Mouse (Mus musculus) brown adipose tissue, adult 24 weeks (tissue): Measurements from ENCODE around the gene Iqgap2. TPM values are rescaled to one million over a fixed set of nuclear protein-coding genes. Genes with fewer than 3 reads are reported as not detected.

ENCODE experiments used
- H3K27ac ChIP-seq: fragments of 200-500 bp; replicated peaks from 2 replicates; pipeline ENCODE4 v1.5.1; 2012; ENCODE audit warnings: low read depth, mild to moderate bottlenecking, low read length
- H3K4me1 ChIP-seq: fragments of 200-500 bp; 2 replicates; pipeline ENCODE4 v1.6.1; 2012; ENCODE audit warnings: low read length, mixed read lengths; ENCODE audit not compliant: control insufficient read depth, insufficient read depth, insufficient read length
- H3K4me3 ChIP-seq: fragments of 200-500 bp; 2 replicates; pipeline ENCODE4 v1.5.1; 2012; ENCODE audit warnings: low read depth, mild to moderate bottlenecking, low read length, moderate library complexity; ENCODE audit not compliant: insufficient read depth
- polyA plus RNA-seq: library from polyadenylated mRNA; stranded (reverse); fragments of >200 nt; gene quantifications from 2 replicates; pipeline ENCODE4 v1.2.4, GENCODE M21; 2012; ENCODE audit not compliant: missing spikeins, insufficient read depth, insufficient read length

Gene Iqgap2
- polyA plus RNA-seq: 1.1 and 2.7 TPM in 2 replicates

- Histone ChIP-seq H3K4me1 (peaks cover 2% of the 10 kb centered on the region; the same call in 1 of the 2 replicates), H3K4me3 (peak within 1 kb of the TSS; percentile 68), H3K27ac (peak within 1 kb of the TSS; percentile 23; the same call in 1 of the 2 replicates)
Measured at GRCm38 (mm10) chr13:95891491-95891925, at the start of gene Iqgap2. TSS of gene Iqgap2 (minus strand) at chr13:95891922.

- no peak overlapping the region for H3K27ac ChIP-seq
- no peaks in the 10 kb centered on the region for H3K4me1 ChIP-seq
Measured at GRCm38 (mm10) chr13:95940811-95941210, 49.1 kb upstream of the Iqgap2 start.

GRCm38 (mm10) chr13:95924201-95924621 is 32.5 kb upstream of the Iqgap2 start:
- no peak overlapping the region for H3K4me3 ChIP-seq
- no peak overlapping the region for H3K27ac ChIP-seq

More at GRCm38 (mm10) chr13:95940811-95941210, 49.1 kb upstream of the Iqgap2 start:
- H3K4me3 ChIP-seq: no peak overlapping the region

GRCm38 (mm10) chr13:95922626-95923025 is 30.9 kb upstream of the Iqgap2 start:
- Histone ChIP-seq H3K4me1 (0 out of 2 replicates have a peak, but pooled peaks cover 3% of the 10 kb centered on the region), H3K4me3 (no peak overlapping the region), H3K27ac (no peak overlapping the region)

More at GRCm38 (mm10) chr13:95924201-95924621, 32.5 kb upstream of the Iqgap2 start:
- H3K4me1 ChIP-seq: 0 out of 2 replicates have a peak, but pooled peaks cover 3% of the 10 kb centered on the region

- no peak overlapping the region for H3K4me3 ChIP-seq
- 0 out of 2 replicates have a peak, but pooled peaks cover 3% of the 10 kb centered on the region for H3K4me1 ChIP-seq
- H3K27ac ChIP-seq: no peak overlapping the region
Measured at GRCm38 (mm10) chr13:95918624-95919284, 27.0 kb upstream of the Iqgap2 start.

- Histone ChIP-seq H3K4me1 (no peaks in the 10 kb centered on the region), H3K4me3 (no peak overlapping the region), H3K27ac (no peak overlapping the region)
Measured at GRCm38 (mm10) chr13:95913046-95913406, 21.3 kb upstream of the Iqgap2 start.

DNA sequence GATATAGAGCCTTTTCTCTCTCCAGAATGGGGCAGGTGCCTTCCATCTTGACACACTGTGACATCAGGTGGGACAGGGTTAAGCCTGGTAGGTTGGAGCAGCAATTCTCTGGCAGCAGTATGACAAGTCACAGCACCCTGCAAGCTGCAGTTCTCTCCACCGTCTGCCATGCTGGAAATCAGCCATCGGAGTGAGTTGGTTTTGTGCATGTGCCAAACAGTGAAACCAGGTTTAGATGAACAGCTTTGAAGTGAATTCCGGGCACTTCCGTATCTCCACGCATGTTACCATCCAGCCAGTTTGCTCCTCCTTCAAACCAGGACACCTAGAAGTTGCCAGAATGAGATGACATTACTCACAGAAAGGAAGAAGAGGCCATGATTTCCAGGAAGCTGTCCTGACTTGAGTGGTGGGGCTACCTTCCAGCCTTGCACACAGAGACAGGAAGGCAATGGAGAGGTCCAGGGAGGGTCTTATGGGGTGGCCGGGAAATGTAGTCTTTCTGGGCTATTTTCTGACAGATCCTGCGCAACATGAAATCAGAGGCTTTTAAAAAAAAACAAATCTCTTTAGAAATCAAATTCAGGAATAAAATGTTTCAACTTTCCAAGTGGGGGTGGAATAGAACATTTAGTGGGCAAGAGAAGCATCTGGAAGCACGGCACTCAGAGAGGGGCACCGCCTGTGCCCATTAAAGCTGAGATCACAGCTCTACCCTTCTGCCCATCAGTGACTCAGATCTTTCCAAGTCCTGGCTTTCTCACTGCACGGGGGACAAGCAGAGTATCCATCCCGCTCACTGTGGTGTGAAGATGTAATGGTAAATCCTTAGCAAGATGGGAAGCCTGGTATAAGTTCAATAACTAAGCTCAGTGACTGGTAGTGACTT is 20.7 kb upstream of the Iqgap2 start:
- no peak overlapping the region for H3K27ac ChIP-seq
- H3K4me3 ChIP-seq: no peak overlapping the region
- H3K4me1 ChIP-seq: no peaks in the 10 kb centered on the region

DNA sequence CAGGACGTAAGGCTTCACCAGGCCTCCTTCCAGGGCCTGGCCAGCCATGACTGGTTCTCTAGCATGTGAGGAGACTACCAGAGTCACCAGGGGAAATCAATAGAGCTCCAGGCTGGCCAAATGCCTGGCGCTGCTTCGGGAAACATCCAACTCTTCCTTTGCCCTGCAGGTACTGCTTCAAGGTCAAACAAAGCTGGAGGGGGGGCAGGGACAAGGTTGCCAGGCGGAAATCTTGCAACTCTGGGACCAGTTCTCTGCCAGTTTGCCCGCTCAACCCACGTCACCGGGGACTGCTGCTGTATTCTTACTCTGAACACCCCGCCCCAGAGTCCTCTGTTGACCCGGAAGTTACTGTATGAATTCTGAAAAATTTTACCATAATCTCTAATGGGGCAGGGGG is 18.5 kb upstream of the Iqgap2 start:
- H3K4me3 ChIP-seq: no peak overlapping the region
- H3K4me1 ChIP-seq: no peaks in the 10 kb centered on the region
- no peak overlapping the region for H3K27ac ChIP-seq

DNA sequence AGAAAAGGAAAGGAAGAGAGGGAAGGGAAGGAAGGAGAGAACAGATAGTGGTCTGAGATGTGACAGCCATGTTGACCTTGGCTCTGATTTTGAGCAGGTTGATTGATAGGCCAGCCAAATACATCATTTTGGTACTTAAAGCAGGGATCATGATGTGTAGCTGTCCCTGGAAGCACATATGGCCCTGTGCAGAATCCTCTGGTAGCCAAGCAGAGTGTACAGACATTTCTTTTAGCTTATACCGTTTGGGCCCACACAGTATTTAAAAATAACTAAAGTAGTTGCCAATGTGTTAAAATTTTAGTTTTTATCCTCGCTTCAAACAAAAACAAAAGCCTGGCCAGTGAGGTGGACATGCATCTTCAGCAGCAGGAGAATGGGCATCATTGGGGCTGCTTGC is 17.5 kb upstream of the Iqgap2 start:
- Histone ChIP-seq H3K4me3 (no peak overlapping the region), H3K4me1 (no peaks in the 10 kb centered on the region), H3K27ac (no peak overlapping the region)

GRCm38 (mm10) chr13:95902696-95903095 is 11.0 kb upstream of the Iqgap2 start:
- no peaks in the 10 kb centered on the region for H3K4me1 ChIP-seq
- no peak overlapping the region for H3K27ac ChIP-seq
- H3K4me3 ChIP-seq: no peak overlapping the region

DNA sequence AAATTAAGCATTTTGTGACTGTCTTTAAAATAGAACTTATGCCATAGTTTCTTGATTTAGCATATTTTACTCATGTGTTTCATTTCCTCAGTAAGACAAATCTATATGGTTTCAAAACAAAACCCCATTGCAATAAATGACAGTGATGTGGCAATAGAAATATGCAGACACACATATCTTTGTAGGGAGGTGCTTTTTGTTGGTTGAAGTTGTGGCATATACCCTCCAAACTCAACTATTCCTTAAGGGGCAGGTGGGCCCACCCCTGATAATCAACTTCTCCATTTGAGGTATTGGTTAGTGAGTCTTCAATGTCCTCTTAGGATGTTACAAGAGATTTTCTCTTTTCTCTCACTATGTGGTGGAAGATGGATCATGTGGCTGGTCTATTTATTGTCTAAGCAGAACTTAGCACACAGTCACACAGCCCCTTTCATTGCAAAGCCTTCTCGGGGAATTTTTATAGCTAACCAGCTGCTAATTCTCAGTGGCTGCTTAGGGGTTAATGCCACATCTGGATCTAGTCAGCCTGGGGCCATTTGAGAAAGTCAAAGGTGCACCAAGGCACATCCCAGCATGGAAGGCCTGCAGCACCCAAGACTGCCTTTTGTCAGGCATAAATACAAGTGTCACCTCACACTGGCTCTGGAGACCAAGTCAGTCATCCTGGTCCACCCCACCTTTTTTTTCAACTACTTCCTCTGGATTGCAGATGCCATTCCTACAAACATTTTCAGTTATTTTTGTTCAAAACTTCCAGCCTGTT is 8.3 kb upstream of the Iqgap2 start:
- no peak overlapping the region for H3K4me3 ChIP-seq
- H3K4me1 ChIP-seq: no peaks in the 10 kb centered on the region
- H3K27ac ChIP-seq: no peak overlapping the region

DNA sequence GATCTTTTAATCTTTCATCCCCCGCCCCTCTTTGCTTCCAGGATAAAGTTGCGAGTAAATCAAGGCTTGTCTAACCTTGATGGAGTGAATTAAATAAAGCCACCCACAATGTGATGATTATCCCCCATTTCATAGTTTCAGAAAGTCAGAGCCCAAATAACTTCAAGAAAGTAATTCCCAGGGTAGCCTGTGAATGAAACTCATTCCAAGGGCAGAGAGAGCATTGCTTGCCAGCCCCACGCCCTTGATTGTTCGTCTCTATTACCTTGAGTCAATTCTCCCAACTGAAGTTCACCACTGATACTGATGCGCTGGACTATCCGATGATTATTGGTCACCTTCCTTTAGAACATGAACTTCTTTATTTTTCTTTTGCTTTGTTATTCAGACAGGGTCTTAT is 4.8 kb upstream of the Iqgap2 start:
- H3K27ac ChIP-seq: no peak overlapping the region
- H3K4me1 ChIP-seq: no peaks in the 10 kb centered on the region
- H3K4me3 ChIP-seq: no peak overlapping the region

DNA sequence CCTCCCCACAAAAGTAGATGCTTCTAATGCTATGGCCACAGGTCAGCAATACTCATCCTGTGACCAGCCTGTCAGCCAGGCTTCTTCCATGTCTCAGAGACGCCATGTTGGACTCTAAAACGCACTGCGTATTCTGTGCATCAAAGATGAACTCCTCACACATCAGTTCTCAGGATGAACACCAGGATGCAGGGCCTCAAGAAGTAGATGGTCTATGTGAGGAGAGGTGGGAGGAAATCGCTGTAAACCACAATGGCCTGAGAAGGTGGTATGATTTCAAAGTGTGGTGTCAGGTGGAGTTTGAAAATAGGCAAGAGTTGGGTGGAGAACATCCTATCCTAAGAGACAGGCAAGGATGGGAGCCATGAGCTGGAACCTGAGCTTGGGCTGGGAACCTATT is 1.4 kb upstream of the Iqgap2 start:
- Histone ChIP-seq H3K27ac (no peak overlapping the region), H3K4me3 (no peak overlapping the region), H3K4me1 (peaks cover 2% of the 10 kb centered on the region; the same call in 1 of the 2 replicates)

DNA sequence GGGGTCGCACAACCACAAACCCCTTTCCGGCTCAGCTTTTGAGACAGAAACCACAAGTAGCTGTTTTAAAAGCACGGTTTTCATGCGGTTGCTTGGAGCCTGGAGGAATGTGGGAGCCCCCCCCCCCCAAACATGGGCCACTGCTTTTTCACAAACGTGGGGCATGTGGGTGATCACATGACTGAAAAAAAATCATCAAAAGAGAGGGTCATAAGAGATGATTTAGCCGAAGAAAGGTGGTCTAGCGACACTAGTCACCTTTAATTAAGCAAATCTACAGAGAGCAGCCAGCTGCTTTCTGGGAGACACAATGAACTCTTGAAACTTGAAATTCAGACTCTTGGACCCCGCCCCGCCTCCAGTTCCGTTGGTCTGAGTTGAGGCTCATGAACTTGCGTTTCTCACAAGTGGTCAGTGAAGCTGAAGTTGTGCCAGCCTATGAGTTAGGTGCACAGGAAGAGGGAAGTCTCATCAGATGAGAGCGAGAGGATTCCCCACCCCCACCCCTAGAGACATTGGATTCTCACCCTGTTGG is 956 bp upstream of the Iqgap2 start:
- Histone ChIP-seq H3K27ac (no peak overlapping the region), H3K4me3 (peak overlapping the region; percentile 66), H3K4me1 (peaks cover 2% of the 10 kb centered on the region; the same call in 1 of the 2 replicates)
